Mouse (Mus musculus) right cerebral cortex, postnatal 10 days (tissue): ENCODE data around the gene Ccdc39.

Experiments
- DNase-seq, 2 experiments: peaks; one replicate each; pipeline ENCODE4 v3.0.0; 2021; ENCODE audit warnings: low spot score in 2 of 2

The Ccdc39 gene

GRCm38 (mm10) chr3:33843801-33844632 is at the start of gene Ccdc39:
Gene Ccdc39 (minus strand): TSS chr3:33844310.
- peak; percentile 89 to 92 for DNase-seq

- no peak for DNase-seq
Observed at GRCm38 (mm10) chr3:33893433-33893832, 49.3 kb upstream of the Ccdc39 start.

- no peak for DNase-seq
Observed at GRCm38 (mm10) chr3:33887438-33887837, 43.3 kb upstream of the Ccdc39 start.

GRCm38 (mm10) chr3:33883105-33883504 is 39.0 kb upstream of the Ccdc39 start:
- DNase-seq = no peak

GRCm38 (mm10) chr3:33882695-33883094 is 38.6 kb upstream of the Ccdc39 start:
- no peak for DNase-seq

- DNase-seq = no peak
Observed at GRCm38 (mm10) chr3:33878661-33879060, 34.6 kb upstream of the Ccdc39 start.

- DNase-seq = no peak
Observed at GRCm38 (mm10) chr3:33874456-33875286, 30.6 kb upstream of the Ccdc39 start.

- no peak for DNase-seq
Observed at GRCm38 (mm10) chr3:33873837-33874236, 29.7 kb upstream of the Ccdc39 start.

- peak in 1 of 2 experiments; percentile 22 for DNase-seq
Observed at GRCm38 (mm10) chr3:33873366-33873765, 29.3 kb upstream of the Ccdc39 start.

GRCm38 (mm10) chr3:33864000-33864540 is 20.0 kb upstream of the Ccdc39 start:
- no peak for DNase-seq

GRCm38 (mm10) chr3:33858939-33859338 is 14.8 kb upstream of the Ccdc39 start:
- no peak for DNase-seq

- peak; percentile 40 to 44 for DNase-seq
Observed at GRCm38 (mm10) chr3:33853062-33853461, 9.0 kb upstream of the Ccdc39 start.

- DNase-seq = no peak
Observed at GRCm38 (mm10) chr3:33850856-33851255, 6.7 kb upstream of the Ccdc39 start.

GRCm38 (mm10) chr3:33846639-33847038 is 2.5 kb upstream of the Ccdc39 start:
- no peak for DNase-seq

- no peak for DNase-seq
Observed at GRCm38 (mm10) chr3:33838877-33839276, 5.2 kb downstream of the Ccdc39 start.

- DNase-seq = no peak
Observed at GRCm38 (mm10) chr3:33836576-33836975, 7.5 kb downstream of the Ccdc39 start.

GRCm38 (mm10) chr3:33832351-33832750 is 11.8 kb downstream of the Ccdc39 start:
- DNase-seq = no peak

- DNase-seq = peak in 1 of 2 experiments; percentile 37
Observed at GRCm38 (mm10) chr3:33824135-33824946, 19.8 kb downstream of the Ccdc39 start.

GRCm38 (mm10) chr3:33807151-33807550 is 37.0 kb downstream of the Ccdc39 start:
- no peak for DNase-seq

GRCm38 (mm10) chr3:33800513-33800820 is 43.6 kb downstream of the Ccdc39 start:
- no peak for DNase-seq

GRCm38 (mm10) chr3:33799617-33800512 is 44.2 kb downstream of the Ccdc39 start, which contains the start of gene Ttc14:
Gene Ttc14 (plus strand): TSS chr3:33799832.
- peak; percentile 97 to 99 for DNase-seq
